Mouse (Mus musculus) embryonic fibroblast, embryonic 13.5 days (primary cell): ENCODE data around the gene Slc8a1. TPM values are rescaled to one million over a fixed set of nuclear protein-coding genes. Genes with fewer than 3 reads are reported as not detected.
A peak's percentile ranks its signal among the peaks of the same experiment; 100 is the strongest.

ENCODE experiments used
- H3K27ac ChIP-seq: 2 replicates; pipeline ENCODE4 v1.5.1; 2012; ENCODE audit warnings: low read length, control low read depth, inconsistent platforms; ENCODE audit not compliant: insufficient read depth
- H3K4me1 ChIP-seq: 2 replicates; pipeline ENCODE4 v1.6.1; 2011; ENCODE audit warnings: low read length; ENCODE audit not compliant: control insufficient read depth, insufficient read depth
- H3K4me3 ChIP-seq: 2 replicates; pipeline ENCODE4 v1.5.1; 2011; ENCODE audit warnings: mild to moderate bottlenecking, control low read depth, low read length; ENCODE audit not compliant: insufficient read depth
- CTCF ChIP-seq: IDR thresholded peaks from 2 replicates; pipeline ENCODE4 v1.5.1; 2011; ENCODE audit warnings: mild to moderate bottlenecking, control low read depth, low read length, moderate library complexity, borderline replicate concordance; ENCODE audit not compliant: insufficient read depth
- POLR2A ChIP-seq: IDR thresholded peaks from 2 replicates; pipeline ENCODE4 v1.6.1; 2011; ENCODE audit warnings: low read depth, mild to moderate bottlenecking, control low read depth, low read length, moderate library complexity
- polyA plus RNA-seq: library from polyadenylated mRNA; stranded (reverse); fragments of >200 nt; gene quantifications from 2 replicates; pipeline ENCODE4 v1.2.4, GENCODE M21; 2011; ENCODE audit warnings: low read depth; ENCODE audit not compliant: missing spikeins, insufficient read length

Gene Slc8a1
- polyA plus RNA-seq, 1 experiment: 22.9 TPM

DNA sequence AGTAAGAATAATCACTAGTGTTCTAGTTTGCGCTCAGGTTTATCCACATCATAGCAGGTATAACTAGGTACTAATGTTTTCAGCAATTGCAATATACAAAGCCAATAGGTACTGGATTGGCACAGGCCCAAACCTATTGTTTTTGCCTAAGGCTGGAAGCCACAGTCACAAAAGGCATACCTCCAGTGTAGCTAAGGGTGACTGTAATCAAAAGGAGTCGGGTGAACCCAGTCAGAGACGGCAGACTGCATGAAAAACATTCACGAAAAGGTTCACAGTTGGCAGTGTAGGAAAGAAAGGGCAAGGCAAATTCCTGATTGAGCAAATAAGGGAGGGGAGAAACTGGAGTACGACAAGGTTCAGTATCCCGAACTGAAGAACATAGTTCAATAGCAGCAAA lies 191.7 kb downstream of the Slc8a1 start:
- Histone ChIP-seq H3K27ac (no peak overlapping the region), H3K4me3 (no peak overlapping the region), H3K4me1 (no peaks in the 10 kb centered on the region)
- TF ChIP-seq POLR2A (no peak), CTCF (no peak)

DNA sequence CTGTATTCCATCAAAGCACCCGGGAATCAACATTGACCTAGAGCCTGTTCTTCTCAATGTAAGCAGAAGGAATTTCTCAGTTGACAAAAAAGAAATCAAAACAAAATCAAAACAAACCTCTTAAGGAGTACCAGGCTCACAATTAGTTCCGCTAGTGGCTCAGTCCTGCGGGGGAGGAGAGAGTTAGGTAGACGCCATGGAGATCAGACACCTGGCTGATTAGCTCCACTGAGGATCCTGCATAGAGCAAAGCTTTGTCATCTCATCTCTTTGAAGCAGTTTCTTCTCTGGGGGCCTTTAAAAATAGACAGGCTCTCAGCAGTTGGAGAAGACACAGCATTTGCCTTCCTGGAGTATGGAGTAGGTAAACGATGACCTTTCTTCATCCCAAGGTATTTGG lies 192.2 kb downstream of the Slc8a1 start:
- Histone ChIP-seq H3K4me3 (no peak overlapping the region), H3K27ac (no peak overlapping the region), H3K4me1 (no peaks in the 10 kb centered on the region)
- TF ChIP-seq CTCF (no peak), POLR2A (no peak)

DNA sequence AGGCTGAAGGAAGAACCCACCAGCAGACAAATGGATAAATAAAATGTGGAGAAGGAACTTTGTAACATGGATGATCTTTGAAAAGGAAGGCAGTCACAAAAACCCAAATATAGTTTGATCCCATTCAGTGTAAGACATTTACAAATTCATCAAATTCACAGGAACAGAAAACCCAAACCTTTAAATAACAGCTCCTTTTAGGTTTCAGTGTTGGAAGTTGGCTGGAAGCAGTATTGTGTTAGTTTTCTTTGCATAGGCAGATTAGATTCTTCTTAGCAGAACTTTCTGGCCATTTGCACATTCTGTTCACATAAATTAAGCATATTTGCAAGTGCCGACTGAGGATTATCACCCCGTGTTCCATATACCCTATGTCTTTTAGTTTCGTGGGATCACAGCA lies 193.3 kb downstream of the Slc8a1 start:
- TF ChIP-seq POLR2A: no peak
- TF ChIP-seq CTCF: no peak
- Histone ChIP-seq H3K4me3 (no peak overlapping the region), H3K27ac (no peak overlapping the region), H3K4me1 (no peaks in the 10 kb centered on the region)

DNA sequence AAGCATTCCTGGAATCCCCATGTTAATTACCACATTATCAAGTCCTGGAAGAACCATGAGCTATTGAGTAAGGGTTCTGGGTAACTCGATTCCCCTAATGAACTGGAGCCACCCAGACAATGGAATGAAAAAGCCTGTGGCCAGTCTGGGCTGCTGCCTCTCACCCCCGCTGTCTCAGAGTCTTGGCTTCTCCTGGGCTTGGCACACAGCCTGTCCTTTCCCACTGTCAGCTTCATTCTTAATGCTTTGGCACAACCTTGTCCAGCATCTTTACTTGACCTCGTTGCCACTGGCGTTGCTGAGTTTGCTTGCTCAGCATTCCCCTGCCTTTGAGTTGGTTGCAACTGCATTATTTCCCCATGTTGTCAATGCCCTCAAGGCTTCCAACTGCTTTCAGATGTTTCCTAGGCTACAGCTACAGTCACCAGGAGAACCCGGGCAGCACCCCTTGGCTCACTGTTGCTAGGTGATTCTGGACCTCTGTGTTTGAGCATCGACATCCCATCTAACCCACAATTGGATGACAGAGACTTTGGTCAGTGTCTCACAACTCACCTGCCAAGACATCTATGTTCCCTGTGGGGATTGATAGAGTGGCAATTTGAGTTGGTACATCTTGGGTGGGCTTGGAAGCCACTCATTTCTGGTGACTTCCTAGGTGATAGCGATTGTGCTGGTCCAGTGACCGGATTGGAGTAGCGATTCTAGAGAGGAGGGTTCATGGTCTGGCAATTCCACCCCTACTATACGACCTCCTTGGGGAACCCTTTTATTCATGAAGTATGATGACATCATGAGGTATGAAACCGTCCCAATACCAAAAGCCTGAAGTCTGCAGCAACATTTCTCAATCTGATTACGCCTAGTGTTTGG lies 195.6 kb downstream of the Slc8a1 start:
- Histone ChIP-seq H3K27ac (0 out of 2 replicates have a peak overlapping the region, but pooled peaks have one; percentile 55), H3K4me3 (no peak overlapping the region), H3K4me1 (peaks cover 5% of the 10 kb centered on the region)
- TF ChIP-seq POLR2A (no peak), CTCF (no peak)

DNA sequence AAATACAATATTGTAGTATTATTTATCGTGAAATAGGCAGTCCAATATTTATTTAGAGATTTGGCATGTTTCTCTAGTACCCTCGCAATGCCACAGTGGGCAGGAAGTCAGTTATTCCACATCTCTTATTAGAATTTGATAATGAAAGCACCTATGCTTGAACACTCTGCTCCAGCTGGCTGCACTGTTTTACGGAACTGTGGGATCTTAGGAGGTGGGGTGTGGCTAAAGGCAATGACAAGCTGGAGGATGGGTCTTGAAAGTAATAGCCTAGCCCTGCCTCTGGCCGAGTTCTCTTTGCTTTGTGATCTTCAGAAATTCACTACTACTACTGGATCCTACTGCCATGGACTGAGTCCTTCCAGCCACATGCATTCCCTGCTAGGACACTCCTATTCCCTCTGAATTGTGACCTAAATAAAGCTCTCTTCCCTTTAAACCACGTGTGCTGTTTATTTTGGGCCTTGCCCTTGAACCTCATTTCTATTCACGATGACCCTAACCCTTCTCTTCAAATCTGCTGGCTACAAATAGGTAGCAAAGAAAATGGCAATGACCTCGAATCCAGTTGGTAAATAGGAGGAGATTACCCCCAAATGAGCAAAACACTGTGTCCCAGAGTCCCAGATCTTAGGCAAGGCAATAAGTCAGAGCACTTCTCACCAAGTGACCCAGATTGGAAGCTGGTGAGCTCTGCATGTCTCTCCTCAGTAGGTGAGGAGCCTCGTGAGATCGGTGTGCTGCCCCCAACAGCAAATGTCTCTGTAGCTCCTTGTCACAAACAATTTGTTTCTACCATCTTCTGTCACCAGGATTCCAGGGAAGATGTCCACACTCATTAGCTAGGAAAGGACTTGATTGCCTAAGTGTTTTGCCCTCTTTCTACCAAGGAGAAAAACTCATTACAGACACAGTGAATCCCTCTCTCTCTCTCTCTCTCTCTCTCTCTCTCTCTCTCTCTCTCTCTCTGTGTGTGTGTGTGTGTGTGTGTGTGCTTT lies 199.7 kb downstream of the Slc8a1 start:
- no peak overlapping the region for H3K4me3 ChIP-seq
- no peak overlapping the region for H3K27ac ChIP-seq
- no peak for TF ChIP-seq CTCF
- TF ChIP-seq POLR2A: no peak
- H3K4me1 ChIP-seq: peaks cover 5% of the 10 kb centered on the region

DNA sequence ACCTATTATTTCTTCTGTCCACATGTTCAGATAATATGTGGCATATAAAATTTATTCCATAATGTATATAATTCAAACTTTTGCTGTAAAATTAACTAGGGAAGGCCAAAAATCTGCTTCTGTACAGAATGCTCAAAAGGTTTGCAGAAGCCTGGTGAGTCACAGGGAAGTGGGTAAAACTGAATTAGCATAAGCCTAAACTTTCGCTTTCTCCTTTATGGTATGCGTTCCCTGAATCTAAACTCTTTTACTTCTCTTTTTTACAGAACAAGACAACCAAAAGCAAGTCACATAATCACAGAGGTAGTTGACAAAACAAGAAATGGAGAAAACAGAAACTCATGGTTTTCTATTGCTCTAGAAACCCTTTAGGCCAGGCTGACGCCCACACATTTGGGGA lies 202.1 kb downstream of the Slc8a1 start:
- Histone ChIP-seq H3K27ac (peak overlapping the region; percentile 45), H3K4me3 (no peak overlapping the region), H3K4me1 (peaks cover 5% of the 10 kb centered on the region)
- TF ChIP-seq CTCF (no peak), POLR2A (no peak)

DNA sequence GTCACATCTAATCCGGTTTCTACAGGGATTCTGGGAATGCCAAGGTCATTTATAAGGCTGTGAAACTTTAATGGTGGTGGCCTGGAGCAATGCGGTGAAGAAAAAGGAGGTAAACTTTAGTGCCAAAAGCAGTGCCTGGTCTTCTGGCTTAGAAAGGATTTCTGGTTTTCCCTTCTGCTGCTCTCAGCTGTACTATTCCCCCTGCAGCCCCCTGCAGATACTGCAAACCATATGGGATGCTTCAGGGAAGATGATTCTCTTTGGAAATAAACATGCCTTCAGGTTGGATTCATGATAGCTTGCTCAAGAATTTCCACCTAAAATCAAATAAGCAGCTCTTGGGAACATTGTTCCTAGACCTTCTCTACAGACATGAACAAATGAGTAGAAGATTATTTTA lies 208.3 kb downstream of the Slc8a1 start:
- TF ChIP-seq POLR2A (no peak), CTCF (no peak)
- H3K27ac ChIP-seq: no peak overlapping the region
- peaks cover 2% of the 10 kb centered on the region for H3K4me1 ChIP-seq
- H3K4me3 ChIP-seq: no peak overlapping the region

DNA sequence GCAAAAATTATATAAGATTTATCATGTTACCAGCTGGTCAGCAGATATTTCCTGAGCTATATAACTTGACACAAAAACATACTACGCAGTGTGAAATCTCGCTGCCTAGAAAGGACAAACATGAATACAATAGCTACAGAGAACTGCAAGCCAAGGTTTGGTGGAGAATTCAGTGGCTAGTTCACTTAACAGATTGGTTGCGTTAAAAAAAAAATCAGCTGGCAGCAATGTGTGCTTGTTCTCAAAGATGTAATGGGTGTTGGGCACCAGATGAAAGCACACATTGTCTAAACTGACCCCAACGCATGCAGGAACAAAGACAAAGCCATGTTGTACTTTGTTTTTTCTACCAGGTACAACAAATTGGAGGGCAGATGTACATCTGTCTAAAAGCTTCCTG lies 209.2 kb downstream of the Slc8a1 start:
- Histone ChIP-seq H3K27ac (no peak overlapping the region), H3K4me1 (peaks cover 8% of the 10 kb centered on the region), H3K4me3 (no peak overlapping the region)
- TF ChIP-seq CTCF: no peak
- TF ChIP-seq POLR2A: no peak

DNA sequence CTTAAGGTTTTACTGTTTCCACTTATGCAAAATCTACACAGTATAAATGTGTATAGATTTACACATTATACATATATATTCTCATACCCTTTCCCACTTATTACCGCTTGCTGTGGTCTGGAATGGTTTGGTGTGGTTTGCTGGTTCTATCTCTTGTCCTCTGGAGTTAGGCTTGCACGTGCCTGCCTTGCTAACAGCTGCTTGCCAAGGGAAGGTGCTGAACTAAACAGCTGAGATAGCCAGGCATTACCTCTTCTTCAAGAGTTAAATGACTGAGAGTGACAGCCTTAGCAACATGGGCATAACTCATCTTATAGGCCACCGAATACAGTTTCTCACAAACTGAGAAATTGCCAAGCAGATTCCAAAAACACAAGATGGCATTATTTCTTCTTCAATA lies 211.7 kb downstream of the Slc8a1 start:
- Histone ChIP-seq H3K4me3 (no peak overlapping the region), H3K4me1 (peaks cover 10% of the 10 kb centered on the region), H3K27ac (no peak overlapping the region)
- TF ChIP-seq CTCF (no peak), POLR2A (no peak)

DNA sequence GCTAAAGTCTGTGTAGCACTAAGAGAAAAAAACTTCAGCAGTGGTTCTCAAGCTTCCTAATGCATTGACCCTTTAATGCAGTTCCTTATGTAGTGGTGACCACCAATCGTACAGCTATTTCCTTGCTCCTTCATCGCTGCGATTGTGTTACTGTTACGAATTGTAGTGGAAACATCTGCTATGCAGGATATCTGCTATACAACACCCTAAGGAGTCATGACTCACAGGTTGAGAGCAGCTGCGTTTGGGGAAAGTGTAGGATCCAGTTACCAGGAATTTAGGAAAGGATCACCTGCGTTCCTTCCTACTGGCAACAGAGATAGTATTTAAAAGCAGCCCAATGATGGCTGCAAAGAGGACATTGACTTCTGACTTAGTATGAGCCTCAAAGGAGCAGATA lies 213.4 kb downstream of the Slc8a1 start:
- no peak overlapping the region; the same call in 1 of the 2 replicates for H3K27ac ChIP-seq
- peaks cover 10% of the 10 kb centered on the region for H3K4me1 ChIP-seq
- H3K4me3 ChIP-seq: no peak overlapping the region
- no peak for TF ChIP-seq CTCF
- TF ChIP-seq POLR2A: no peak
